Mouse (Mus musculus): ENCODE data around the gene Katnbl1. TPM values are rescaled to one million over a fixed set of nuclear protein-coding genes. Genes with fewer than 3 reads are reported as not detected.
"Not testable (repeated sequence)": the region's sequence is repeated elsewhere in the genome, so short reads cannot be mapped to it uniquely, and the experiment has no call there.

Gene Katnbl1
- total RNA-seq, 2 experiments from 2014 or later: 14.7 to 15.5 TPM

DNA sequence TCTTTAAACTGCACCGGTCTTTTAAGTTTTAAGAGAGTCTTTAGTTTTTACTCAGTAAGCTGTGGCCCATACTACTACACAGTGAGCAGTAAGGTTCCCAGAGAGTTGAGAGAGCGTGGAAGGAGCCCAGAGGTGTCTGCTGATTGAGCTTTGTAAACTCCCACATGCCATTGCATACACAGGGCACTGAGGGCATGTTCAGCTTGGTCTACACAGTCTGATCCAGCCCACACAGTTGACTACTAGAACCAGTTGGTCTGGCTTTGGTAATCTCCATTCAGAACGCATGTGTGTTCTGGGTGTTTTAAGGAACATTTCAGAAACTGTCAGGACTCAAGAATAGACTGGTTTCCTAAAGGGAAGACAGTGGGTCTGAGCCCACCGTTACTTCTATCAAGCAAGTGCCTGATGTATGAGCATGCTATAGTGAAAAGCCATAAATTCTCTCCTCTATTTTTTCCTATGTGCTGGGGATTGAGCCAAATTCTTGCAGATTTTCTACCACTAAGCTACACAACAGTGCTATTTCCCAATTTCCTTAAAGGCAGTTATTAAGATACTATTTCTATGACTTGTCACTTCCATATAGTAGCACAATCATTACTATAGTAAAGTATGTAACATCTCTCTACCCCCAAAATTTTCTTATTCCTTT lies 12.5 kb downstream of the Katnbl1 start:
- DNase-seq (ENCODE audit: low spot score in 2 of 2): no peak

DNA sequence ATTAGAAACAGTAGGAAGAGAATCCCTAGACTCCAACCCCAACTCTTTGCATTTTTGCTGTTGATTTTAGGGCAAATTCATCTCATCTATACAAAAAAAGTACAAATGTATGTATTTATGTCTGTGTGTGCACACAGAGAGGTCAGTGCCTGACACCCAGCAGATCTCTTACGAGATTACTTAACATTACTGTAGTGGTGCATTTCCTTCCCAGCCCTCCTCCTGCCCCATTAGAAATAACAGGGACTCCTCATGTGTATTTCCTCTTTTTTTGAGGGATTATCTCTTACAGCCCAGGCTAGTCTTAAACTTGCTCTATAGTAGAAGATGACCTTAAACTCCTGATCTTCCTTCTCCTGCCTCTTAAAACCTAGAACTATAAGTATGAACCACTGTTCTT lies 13.7 kb downstream of the Katnbl1 start:
- no peak for DNase-seq (ENCODE audit: low spot score in 2 of 2)

DNA sequence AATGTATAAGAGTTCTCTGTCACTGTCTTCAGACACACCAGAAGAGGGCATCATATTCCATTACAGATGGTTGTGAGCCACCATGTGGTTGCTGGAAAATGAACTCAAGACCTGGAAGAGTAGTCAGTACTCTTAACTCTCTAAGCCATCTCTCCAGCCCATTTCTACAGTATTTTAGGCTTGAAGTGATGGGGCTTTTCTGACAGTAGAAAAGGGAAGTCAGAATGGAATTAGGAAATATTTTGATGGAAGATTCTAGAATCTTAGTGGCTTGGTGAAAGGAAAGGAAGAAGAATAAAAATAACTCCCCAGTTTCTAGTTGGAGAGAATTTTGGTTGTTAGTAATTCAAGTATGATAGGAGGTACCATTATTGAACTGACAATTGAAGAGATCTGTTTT lies 14.9 kb downstream of the Katnbl1 start:
- DNase-seq (ENCODE audit: low spot score in 2 of 2): no peak

DNA sequence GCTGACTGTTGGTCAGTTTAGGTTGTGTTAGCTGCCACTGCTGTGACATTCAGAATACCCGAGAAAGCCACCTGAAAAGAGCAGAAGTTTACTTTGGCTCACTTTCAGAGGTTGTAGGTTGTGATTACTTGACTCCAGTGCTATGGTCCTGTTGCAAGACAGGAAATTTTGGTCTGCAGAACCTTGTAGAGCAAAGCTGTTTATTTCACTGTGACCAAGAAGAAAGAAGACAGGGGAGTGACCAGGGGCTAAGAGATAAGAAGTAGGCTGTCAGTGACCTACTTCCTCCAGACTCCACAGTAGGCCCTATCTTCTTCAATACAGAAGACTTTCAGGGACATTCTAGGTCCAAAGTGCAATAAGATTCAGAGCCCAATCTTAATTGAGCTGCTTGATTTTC lies 17.6 kb downstream of the Katnbl1 start:
- DNase-seq (ENCODE audit: low spot score in 2 of 2): no peak

DNA sequence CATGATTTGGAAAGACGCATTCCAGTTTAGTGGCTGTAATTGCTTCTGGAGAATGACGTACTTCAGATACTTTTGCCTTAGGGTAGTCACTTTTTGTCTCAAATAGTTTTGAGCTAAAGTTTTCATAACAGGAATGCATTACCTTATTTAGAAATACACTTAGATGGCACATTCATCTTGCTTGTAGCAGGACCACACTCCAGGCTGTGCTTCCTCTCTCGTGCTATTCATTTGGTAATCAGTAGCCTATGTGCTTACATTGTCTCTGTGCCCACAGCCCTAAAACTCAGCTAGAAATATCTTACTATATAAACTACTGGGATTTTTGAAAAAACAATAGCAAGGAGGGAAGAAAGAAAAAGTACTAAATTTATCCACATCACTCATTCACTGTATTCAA lies 28.0 kb downstream of the Katnbl1 start:
- no peak for DNase-seq (ENCODE audit: low spot score in 2 of 2)

DNA sequence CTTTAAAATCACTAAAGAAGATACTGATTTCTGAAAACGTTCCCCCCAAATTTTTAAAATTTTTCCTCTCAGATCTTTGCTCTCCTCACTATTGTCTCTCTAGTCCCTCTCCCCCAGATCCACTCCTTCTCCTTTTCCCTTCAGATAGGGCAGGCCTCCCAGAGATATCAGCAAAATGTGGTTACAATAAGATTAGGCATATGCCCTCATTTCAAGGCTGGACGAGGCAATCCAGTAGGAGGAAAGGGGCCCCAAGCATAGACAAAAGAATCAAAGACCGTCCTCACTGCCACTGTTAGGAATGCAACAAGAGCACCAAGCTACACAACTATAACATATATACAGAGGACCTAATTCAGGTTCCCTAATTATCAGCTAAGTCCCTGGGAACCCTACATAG lies 46.3 kb downstream of the Katnbl1 start:
- DNase-seq (ENCODE audit: low spot score in 2 of 2): no peak

DNA sequence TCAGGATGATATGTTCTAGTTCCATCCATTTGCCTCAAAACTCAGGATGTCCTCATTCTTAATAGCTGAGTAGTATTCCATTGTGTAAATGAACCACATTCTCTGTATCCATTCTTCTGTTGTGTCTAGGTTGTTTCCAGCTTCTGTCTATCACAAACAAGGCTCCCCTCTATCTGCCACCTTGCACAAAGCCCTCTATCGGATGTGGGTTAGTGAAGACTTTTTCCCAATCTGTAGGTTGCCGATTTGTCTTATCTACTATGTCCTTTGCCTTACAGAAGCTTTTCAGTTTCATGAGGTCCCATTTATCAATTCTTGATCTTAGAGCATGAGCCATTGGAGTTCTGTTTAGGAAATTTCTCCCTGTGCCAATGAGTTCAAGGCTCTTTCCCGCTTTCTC lies 49.5 kb downstream of the Katnbl1 start:
- not testable (repeated sequence) for DNase-seq (ENCODE audit: low spot score in 2 of 2)

DNA sequence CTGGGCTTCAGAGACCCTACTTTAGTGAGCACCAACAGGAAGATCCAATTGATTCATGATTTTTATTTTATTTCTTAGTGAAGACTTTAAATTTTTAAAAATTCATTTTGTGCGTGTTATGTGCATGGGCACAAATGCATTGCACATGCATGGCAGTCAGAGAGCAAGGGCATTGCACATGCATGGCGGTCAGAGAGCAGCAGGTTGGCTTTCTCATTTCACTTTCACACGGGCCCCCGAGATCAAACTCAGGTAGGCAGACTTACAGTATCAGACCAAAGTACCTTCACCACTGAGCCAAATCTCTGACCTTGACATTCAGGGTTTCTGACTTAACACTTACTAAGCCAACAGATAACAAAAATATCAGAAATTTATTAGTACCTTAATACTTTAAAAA lies 50.7 kb downstream of the Katnbl1 start:
- DNase-seq (ENCODE audit: low spot score in 2 of 2): no peak

DNA sequence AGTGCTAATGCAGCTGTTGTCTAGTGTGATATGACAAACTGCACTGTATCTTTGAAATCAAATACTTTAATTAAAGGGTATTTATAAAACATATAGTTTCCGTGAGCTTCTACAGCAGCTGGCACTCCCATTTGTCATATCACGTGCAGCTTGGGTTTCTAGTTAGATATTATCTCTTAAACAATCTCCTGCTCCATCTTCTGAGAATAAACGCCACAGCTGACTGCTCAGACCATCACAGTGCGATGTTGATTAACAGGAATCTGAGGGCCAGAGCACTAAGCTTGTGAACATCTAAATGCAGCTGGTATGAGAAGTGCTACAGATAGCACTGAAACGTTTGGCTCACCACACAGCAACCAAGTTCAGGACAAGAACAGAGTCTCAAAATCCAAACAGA lies 51.4 kb downstream of the Katnbl1 start:
- no peak for DNase-seq (ENCODE audit: low spot score in 2 of 2)

DNA sequence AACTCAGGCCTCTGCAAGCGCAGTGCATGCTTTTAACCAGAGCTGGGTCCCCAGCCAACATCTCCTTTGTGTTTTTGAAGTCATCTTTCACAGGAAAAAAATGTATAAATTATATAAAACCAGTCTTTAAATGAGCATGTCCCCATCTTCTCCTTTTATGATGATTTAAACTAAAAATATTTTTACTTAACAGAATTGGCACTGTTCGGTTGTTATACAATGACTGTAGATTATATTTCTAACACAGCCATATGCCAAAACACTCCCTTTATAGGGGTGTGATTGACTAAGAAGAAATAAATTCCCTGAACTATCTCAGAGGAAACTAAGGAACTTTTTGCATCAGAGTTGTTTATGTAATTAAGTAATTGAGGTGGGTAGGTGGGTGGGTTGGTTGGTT lies 53.5 kb downstream of the Katnbl1 start:
- DNase-seq (ENCODE audit: low spot score in 2 of 2): no peak

DNA sequence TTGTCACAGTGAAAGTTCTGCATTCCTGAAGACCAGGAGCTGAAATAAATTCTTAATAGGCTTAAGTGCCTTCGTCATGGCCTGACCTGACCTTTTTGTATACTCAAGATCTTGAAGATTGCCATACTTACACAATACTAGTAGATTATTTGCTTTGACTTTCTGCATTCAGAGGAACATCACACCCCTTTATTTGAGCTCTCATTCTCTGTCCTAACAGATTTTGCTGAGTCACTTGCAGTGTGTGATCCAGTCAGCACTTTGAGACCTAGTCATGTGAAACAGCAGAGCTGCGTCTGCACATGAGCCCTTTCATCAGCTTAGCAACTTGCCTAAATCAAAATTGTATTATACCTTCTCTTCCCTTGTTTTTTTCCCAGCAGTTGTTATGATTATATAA lies 54.3 kb downstream of the Katnbl1 start:
- no peak for DNase-seq (ENCODE audit: low spot score in 2 of 2)

DNA sequence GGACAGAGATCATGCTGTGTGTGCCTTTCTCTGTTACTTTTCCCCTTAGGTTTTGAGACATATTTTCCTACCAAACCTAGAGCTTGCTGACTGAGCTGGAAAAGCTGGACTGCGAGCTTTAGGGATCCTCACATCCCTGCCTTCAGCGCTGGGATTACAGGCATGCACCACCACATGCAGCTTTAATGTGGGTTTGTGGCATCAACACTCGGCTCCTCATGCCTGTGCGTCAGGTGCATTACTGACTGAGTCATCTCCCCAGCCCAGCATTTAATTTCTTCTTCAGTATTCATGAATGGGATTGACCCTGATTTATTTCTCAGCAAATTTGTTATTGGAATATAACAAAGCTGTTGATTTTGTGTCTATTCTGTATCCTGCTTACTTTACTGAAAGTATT lies 57.3 kb downstream of the Katnbl1 start:
- DNase-seq (ENCODE audit: low spot score in 2 of 2): no peak

DNA sequence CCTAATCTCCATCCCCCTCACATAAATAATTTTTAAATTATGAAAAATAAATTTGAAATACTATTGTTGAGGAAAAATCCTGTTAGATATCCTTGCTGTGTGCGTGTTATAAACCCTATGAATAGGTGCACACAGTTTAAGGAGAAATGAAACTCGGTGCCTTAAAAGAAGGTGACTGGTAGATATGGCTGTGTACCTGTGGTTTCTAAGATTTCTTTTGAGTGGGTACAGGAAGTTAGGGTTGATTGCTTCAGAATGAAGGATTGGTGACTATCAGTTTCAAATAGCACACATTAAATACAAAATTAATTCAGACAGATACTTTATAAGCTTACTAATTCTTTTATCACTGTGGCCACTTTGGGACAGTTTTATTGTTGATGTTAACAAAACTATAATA lies 58.6 kb downstream of the Katnbl1 start:
- no peak for DNase-seq (ENCODE audit: low spot score in 2 of 2)

DNA sequence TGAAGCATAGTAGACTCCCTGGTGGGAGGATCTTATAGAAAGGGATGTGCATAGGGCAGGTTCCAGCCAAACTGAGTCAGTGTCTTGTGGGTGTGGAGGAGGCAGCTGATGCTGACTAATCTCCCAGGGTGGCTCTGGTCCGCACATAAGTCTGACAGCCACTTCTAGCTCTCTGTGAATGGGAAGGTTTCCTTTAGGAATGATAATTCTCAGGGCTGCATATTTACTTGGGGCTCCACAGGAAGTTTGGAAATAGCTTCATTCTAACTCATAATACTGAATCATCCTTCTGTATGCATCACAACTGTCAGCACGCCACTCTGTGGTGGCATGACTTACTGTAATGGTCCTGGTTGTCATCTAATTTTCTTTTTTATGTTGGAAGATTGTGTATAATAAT lies 64.5 kb downstream of the Katnbl1 start:
- DNase-seq (ENCODE audit: low spot score in 2 of 2): no peak

DNA sequence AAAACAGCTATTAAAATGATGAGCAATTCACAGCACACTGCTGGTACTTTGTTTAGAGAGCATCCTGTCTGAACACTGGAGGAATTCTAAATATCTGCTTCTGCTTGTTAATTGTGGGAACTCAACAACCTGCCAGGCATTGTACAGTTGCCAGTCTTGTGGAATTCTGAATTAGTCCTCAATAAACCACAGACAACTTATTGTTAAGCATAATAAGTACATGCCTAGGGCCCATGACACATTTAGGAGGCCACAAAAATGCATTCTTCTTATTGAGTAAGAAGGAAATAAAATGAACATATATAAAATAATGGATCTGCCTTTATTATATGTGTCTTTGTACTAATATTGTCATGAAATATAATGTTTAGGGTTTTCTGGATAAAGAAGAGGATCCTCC lies 66.5 kb downstream of the Katnbl1 start:
- DNase-seq (ENCODE audit: low spot score in 2 of 2): no peak

DNA sequence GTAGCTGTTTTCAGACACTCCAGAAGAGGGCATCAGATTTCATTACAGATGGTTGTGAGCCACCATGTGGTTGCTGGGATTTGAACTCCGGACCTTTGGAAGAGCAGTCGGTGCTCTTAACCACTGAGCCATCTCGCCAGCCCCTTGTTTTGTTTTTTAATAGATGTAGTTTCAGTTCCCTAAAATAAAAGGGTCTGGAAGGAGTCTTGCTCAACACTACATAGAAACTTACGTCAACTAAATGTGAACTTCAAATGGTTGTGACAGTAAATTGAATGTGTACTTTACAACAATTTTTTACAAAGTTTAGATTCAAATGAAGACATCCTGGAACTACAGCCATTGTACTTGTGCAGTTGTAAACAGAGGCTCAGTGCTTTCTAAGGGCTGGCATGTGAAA lies 69.0 kb downstream of the Katnbl1 start:
- DNase-seq (ENCODE audit: low spot score in 2 of 2): not testable (repeated sequence)

DNA sequence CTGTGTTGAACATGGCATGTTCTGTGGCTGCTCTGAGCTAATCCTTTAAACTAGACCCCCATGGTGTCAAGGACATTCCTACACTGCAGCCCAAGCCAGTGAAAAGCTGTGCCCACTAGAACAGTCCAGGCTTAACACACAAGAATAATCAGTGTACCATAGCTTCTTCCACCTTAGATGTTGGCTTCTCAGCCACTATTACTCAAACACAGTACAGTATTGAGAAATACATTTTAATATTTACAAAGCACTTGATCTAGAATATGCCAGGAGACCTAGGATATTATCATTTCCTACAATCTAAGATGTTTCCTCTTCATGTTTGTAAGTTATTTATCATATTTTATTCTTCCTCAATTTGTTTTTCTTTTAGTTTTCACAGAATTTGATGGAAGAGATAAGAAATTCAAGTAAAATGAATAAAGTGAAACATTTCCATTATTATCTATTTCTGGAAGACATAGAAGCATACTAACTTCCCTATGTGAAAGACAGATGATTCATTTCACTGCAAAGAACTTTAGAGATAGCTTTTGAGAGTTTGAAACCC lies 69.6 kb downstream of the Katnbl1 start:
- DNase-seq (ENCODE audit: low spot score in 2 of 2): no peak

DNA sequence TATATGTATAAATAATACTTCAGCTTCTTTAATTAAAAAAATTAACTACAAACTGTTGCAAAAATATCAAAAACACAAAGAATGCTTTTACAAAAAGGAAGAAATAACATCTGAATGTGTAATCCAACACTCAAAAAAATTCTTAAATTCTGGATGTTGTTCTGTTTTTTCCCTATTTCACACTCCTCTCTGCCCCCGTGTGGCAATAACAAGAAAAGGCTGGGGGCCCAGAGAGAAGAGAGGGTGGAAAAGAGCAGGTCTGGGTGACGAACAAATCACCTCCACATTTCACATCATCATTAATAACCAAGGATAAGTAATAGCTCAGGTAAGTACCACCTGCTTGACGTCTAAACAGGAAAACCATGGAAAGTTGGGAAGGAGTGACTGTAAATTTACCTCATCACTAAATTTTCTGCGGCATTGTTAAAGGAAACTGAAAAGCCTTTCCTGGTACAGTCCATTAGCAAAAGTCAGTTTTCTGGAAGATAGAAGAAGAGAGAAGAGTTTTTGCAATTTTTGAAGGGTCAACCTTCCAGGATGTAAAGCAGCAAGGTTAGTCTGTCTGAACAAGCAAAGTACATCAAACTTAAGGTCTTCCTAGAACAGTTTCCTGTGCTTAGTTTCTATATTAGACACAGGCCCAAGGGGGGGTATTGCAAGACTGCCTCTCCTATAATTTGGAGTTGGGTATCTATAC lies 70.7 kb downstream of the Katnbl1 start:
- no peak for DNase-seq (ENCODE audit: low spot score in 2 of 2)

DNA sequence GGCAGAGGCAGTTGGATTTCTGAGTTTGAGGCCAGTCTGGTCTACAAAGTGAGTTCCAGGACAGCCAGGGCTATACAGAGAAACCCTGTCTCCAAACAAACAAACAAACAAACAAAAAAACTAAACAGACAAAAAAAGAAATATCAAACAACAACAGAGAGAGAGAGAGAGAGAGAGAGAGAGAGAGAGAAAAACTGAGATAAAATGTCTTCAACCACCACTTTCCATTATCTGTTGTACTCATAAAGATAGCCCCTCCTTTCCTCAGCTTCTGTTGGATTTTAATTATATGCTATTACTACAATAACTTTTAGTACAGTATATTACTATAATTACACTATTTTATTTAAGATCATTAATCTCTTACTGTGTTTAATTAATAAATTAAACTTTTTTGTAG lies 73.5 kb downstream of the Katnbl1 start:
- not testable (repeated sequence) for DNase-seq (ENCODE audit: low spot score in 2 of 2)

DNA sequence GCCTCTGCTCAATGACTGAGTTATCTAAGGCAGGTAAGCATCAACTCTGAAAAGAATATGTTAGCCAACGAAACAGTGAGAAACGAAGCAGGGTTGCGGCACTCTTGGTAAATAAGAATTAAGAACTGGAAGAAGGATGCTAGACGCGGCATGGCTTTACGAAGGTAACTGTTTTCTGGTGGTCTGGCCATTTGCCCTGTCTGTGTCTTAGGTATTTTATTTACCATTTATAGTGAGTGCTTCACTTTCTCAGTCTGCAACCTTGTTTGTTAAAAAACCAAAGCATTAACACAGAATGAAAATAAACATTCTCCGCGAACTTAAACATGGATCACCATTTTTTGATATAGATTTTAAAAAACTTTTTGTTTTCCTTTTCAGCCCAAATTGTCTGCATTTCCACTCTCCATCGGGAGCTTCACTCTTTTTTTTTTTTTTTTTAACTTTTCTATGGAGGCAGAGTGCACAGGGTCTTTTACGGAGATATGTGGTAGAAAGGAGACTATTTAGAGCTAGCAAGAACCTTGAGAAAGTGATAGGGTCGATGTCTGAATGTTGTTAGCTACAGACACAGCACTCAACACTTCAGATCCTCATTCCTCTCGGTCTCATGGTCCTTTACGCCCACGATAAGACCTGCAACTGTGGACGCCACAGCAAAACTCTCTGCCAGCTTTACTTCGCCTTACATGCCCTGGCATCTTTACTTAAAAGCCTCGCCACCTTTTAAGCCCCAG lies 75.3 kb downstream of the Katnbl1 start:
- no peak for DNase-seq (ENCODE audit: low spot score in 2 of 2)

DNA sequence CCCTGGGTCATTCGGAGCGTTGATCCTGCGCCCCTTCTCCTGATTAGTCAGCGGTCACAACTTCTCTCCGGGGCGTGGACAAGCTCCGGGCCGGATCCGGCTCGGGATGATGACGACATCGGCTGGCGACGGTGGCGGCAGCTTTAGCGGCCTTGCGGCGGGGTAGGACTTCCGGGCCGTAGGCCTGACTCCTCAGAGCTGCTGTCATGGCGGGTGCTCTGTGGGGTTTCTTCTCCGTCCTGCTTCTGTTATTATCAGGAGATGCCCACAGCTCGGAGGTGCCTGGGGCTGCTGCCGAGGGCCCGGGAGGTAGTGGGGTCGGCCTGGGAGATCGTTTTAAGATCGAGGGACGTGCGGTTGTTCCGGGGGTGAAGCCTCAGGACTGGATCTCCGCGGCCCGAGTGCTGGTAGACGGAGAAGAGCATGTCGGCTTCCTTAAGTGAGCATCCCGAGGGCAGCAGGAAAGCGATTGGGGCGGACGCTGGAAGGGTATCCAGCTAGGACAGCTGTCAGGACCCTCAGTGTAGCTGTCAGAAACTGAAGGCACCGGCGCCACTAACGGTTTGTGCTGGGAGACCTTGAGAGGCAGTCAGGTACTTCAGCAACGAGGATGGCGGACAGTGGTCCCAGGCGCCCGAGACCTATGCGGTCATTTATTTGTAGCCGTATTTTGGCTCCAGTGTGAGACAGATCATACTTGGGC lies 76.0 kb downstream of the Katnbl1 start, which contains the start of gene Emc7:
Gene Emc7 (plus strand): TSS at position 136 of the 703 bp plus-strand sequence.
- DNase-seq (ENCODE audit: low spot score in 2 of 2): peak; percentile 98 to 99
